Mouse (Mus musculus) midbrain, embryonic 10.5 days (tissue): Measurements from ENCODE around the gene Apon. TPM values are rescaled to one million over a fixed set of nuclear protein-coding genes. Genes with fewer than 3 reads are reported as not detected.
A peak's percentile ranks its signal among the peaks of the same experiment; 100 is the strongest.
"Not testable (repeated sequence)": the region's sequence is repeated elsewhere in the genome, so short reads cannot be mapped to it uniquely, and the experiment has no call there.

Experiments
- DNase-seq: peaks from one replicate; pipeline ENCODE4 v3.0.0-alpha.2; 2017; ENCODE audit warnings: low spot score
- H3K27ac ChIP-seq: fragments of 300-500 bp; sonication (generic); replicated peaks from 2 replicates; pipeline ENCODE4 v1.5.1; 2016; ENCODE audit warnings: mild to moderate bottlenecking
- H3K27me3 ChIP-seq: fragments of 300-500 bp; sonication (generic); 2 replicates; pipeline ENCODE4 v1.6.1; 2016; ENCODE audit warnings: low read depth, mild to moderate bottlenecking; ENCODE audit not compliant: poor library complexity, severe bottlenecking
- H3K36me3 ChIP-seq: fragments of 300-500 bp; sonication (generic); 2 replicates; pipeline ENCODE4 v1.6.1; 2016; ENCODE audit warnings: mild to moderate bottlenecking, moderate library complexity
- H3K4me1 ChIP-seq: fragments of 300-500 bp; sonication (generic); 2 replicates; pipeline ENCODE4 v1.6.1; 2016
- H3K4me3 ChIP-seq: fragments of 300-500 bp; sonication (generic); 2 replicates; pipeline ENCODE4 v1.5.1; 2016; ENCODE audit warnings: mild to moderate bottlenecking, moderate library complexity
- H3K9me3 ChIP-seq: fragments of 300-500 bp; sonication (generic); replicated peaks from 2 replicates; pipeline ENCODE4 v1.6.1; 2016; ENCODE audit warnings: mild to moderate bottlenecking
- WGBS: fragments of 180-500 bp; shearing (Covaris S2); methylation state at CpG from one replicate; pipeline ENCODE4 v1.1.7; 2016; 5-methylcytosine and 5-hydroxymethylcytosine counted together
- polyA plus RNA-seq: library from polyadenylated mRNA; unstranded; fragments of >200 nt; fragmentation: Nextera tagmentation; extraction: Ambion mirVana; gene quantifications from 2 replicates; pipeline ENCODE4 v1.2.1, GENCODE M21; 2016

The Apon gene
- polyA plus RNA-seq, 1 experiment from 2014 or later: 0.73 TPM

GRCm38 (mm10) chr10:128269206-128269910 is 15.5 kb downstream of the Apon start:
- H3K9me3 ChIP-seq: no peaks in the 10 kb centered on the region
- H3K4me1 ChIP-seq: peaks cover 6% of the 10 kb centered on the region
- no peak overlapping the region for H3K4me3 ChIP-seq
- DNase-seq: no peak
- H3K27ac ChIP-seq: no peak overlapping the region
- H3K36me3 ChIP-seq: no peaks in the 10 kb centered on the region
- peaks cover 8% of the 10 kb centered on the region for H3K27me3 ChIP-seq
- 92% methylated on average over 16 of the region's 16 CpGs for WGBS

GRCm38 (mm10) chr10:128270287-128270841 is 16.5 kb downstream of the Apon start, which contains the start of gene Stat2:
Gene Stat2, plus strand, starts transcription at chr10:128270559.
- H3K4me3 ChIP-seq: peak within 1 kb of the TSS; percentile 71
- under 1% methylated on average over 43 of the region's 43 CpGs for WGBS
- no peaks in the 10 kb centered on the region for H3K36me3 ChIP-seq

GRCm38 (mm10) chr10:128270866-128271265 is 17.0 kb downstream of the Apon start:
- 43% methylated on average over 7 of the region's 7 CpGs for WGBS

More at GRCm38 (mm10) chr10:128270287-128270841, 16.5 kb downstream of the Apon start, which contains the start of gene Stat2:
- Histone ChIP-seq H3K4me1 (peaks cover 6% of the 10 kb centered on the region), H3K9me3 (no peaks in the 10 kb centered on the region), H3K27ac (peak within 1 kb of the TSS; percentile 86), H3K27me3 (peaks cover 8% of the 10 kb centered on the region)
- peak; percentile 97 for DNase-seq

GRCm38 (mm10) chr10:128271883-128272282 is 18.0 kb downstream of the Apon start:
- H3K4me1 ChIP-seq: peaks cover 6% of the 10 kb centered on the region
- no peak overlapping the region for H3K4me3 ChIP-seq
- peaks cover 8% of the 10 kb centered on the region for H3K27me3 ChIP-seq
- WGBS: 71% methylated on average over 2 of the region's 2 CpGs
- H3K9me3 ChIP-seq: no peaks in the 10 kb centered on the region
- no peak overlapping the region for H3K27ac ChIP-seq
- no peak for DNase-seq
- H3K36me3 ChIP-seq: peaks cover 6% of the 10 kb centered on the region

More at GRCm38 (mm10) chr10:128270866-128271265, 17.0 kb downstream of the Apon start:
- peak overlapping the region; percentile 71 for H3K4me3 ChIP-seq
- no peaks in the 10 kb centered on the region for H3K9me3 ChIP-seq
- H3K27me3 ChIP-seq: peaks cover 8% of the 10 kb centered on the region
- H3K36me3 ChIP-seq: no peaks in the 10 kb centered on the region
- H3K4me1 ChIP-seq: peaks cover 6% of the 10 kb centered on the region
- no peak for DNase-seq
- peak overlapping the region; percentile 86 for H3K27ac ChIP-seq

GRCm38 (mm10) chr10:128272819-128273439 is 19.0 kb downstream of the Apon start:
- DNase-seq, H3K4me1 ChIP-seq, H3K27ac ChIP-seq, H3K9me3 ChIP-seq, H3K4me3 ChIP-seq, H3K27me3 ChIP-seq: not testable (repeated sequence)
- peaks cover 15% of the 10 kb centered on the region for H3K36me3 ChIP-seq
- 90% methylated on average over 6 of the region's 7 CpGs for WGBS

GRCm38 (mm10) chr10:128275374-128275773 is 21.5 kb downstream of the Apon start:
- not testable (repeated sequence) for H3K27me3 ChIP-seq, DNase-seq, H3K4me1 ChIP-seq, H3K27ac ChIP-seq, H3K4me3 ChIP-seq, H3K9me3 ChIP-seq
- peaks cover 37% of the 10 kb centered on the region for H3K36me3 ChIP-seq
- 87% methylated on average over 1 of the region's 1 CpGs for WGBS

GRCm38 (mm10) chr10:128278158-128278557 is 24.3 kb downstream of the Apon start:
- Histone ChIP-seq H3K4me1 (no peaks in the 10 kb centered on the region), H3K4me3 (no peak overlapping the region), H3K36me3 (peaks cover 65% of the 10 kb centered on the region), H3K9me3 (no peaks in the 10 kb centered on the region), H3K27ac (no peak overlapping the region), H3K27me3 (no peaks in the 10 kb centered on the region)
- 56% methylated on average over 6 of the region's 6 CpGs for WGBS
- DNase-seq: no peak

- Histone ChIP-seq H3K27ac (no peak overlapping the region), H3K9me3 (no peaks in the 10 kb centered on the region), H3K36me3 (peaks cover 90% of the 10 kb centered on the region), H3K4me1 (no peaks in the 10 kb centered on the region), H3K27me3 (no peaks in the 10 kb centered on the region), H3K4me3 (no peak overlapping the region)
- no peak for DNase-seq
- 87% methylated on average over 6 of the region's 6 CpGs for WGBS
These were observed 27.0 kb downstream of the Apon start for GRCm38 (mm10) chr10:128280943-128281342.

GRCm38 (mm10) chr10:128281682-128282081 is 27.8 kb downstream of the Apon start:
- WGBS: 95% methylated on average over 14 of the region's 14 CpGs
- DNase-seq: no peak
- H3K4me3 ChIP-seq: no peak overlapping the region

GRCm38 (mm10) chr10:128282886-128283450 is 29.1 kb downstream of the Apon start:
- DNase-seq: no peak
- Histone ChIP-seq H3K36me3 (peaks cover 79% of the 10 kb centered on the region), H3K9me3 (no peaks in the 10 kb centered on the region), H3K27ac (no peak overlapping the region), H3K4me3 (no peak overlapping the region), H3K27me3 (no peaks in the 10 kb centered on the region), H3K4me1 (no peaks in the 10 kb centered on the region)
- 91% methylated on average over 20 of the region's 20 CpGs for WGBS

More at GRCm38 (mm10) chr10:128281682-128282081, 27.8 kb downstream of the Apon start:
- no peaks in the 10 kb centered on the region for H3K27me3 ChIP-seq
- H3K4me1 ChIP-seq: no peaks in the 10 kb centered on the region
- H3K36me3 ChIP-seq: peaks cover 91% of the 10 kb centered on the region
- no peak overlapping the region for H3K27ac ChIP-seq
- no peaks in the 10 kb centered on the region for H3K9me3 ChIP-seq

- 67% methylated on average over 31 of the region's 31 CpGs for WGBS
- no peak overlapping the region for H3K4me3 ChIP-seq
- no peak overlapping the region for H3K27ac ChIP-seq
- DNase-seq: peak; percentile 70
- no peaks in the 10 kb centered on the region for H3K9me3 ChIP-seq
- peaks cover 77% of the 10 kb centered on the region for H3K36me3 ChIP-seq
- no peaks in the 10 kb centered on the region for H3K4me1 ChIP-seq
- no peaks in the 10 kb centered on the region for H3K27me3 ChIP-seq
These were observed 30.0 kb downstream of the Apon start for GRCm38 (mm10) chr10:128283604-128284579.

GRCm38 (mm10) chr10:128290594-128290993 is 36.7 kb downstream of the Apon start:
- not testable (repeated sequence) for H3K27me3 ChIP-seq, H3K27ac ChIP-seq, DNase-seq, H3K9me3 ChIP-seq, H3K4me3 ChIP-seq, H3K4me1 ChIP-seq
- H3K36me3 ChIP-seq: peaks cover 45% of the 10 kb centered on the region
- 78% methylated on average over 1 of the region's 1 CpGs for WGBS
